Mouse (Mus musculus) liver, embryonic 15.5 days (tissue): ENCODE measurements at regions not wholly inside any gene's neighbourhood (a gene's known extent, or its start where the extent isn't known, plus 50 kb on each side); places are given as distances from the start of the nearest gene placed in this dataset.

Experiments used
- ATAC-seq: fragments of 200-750 bp; cut with Nextera tagmentation; 2 replicates; pipeline ENCODE4 v1.8.0; 2017; ENCODE audit warnings: moderate number of reproducible peaks, mild to moderate bottlenecking, moderate library complexity; ENCODE audit not compliant: insufficient read depth
- H3K27ac ChIP-seq: fragments of 300-500 bp; sonication (generic); replicated peaks from 2 replicates; pipeline ENCODE4 v1.5.1; 2015; ENCODE audit warnings: mild to moderate bottlenecking, inconsistent platforms
- H3K27me3 ChIP-seq: fragments of 300-500 bp; sonication (generic); 2 replicates; pipeline ENCODE4 v1.6.1; 2015; ENCODE audit warnings: mild to moderate bottlenecking, inconsistent platforms
- H3K36me3 ChIP-seq: fragments of 300-500 bp; sonication (generic); replicated peaks from 2 replicates; pipeline ENCODE4 v1.6.1; 2015; ENCODE audit warnings: moderate library complexity, mild to moderate bottlenecking, inconsistent platforms
- H3K4me1 ChIP-seq: fragments of 300-500 bp; sonication (generic); replicated peaks from 2 replicates; pipeline ENCODE4 v1.6.1; 2015; ENCODE audit warnings: inconsistent platforms
- H3K4me2 ChIP-seq: fragments of 300-500 bp; sonication (generic); 2 replicates; pipeline ENCODE4 v1.6.1; 2015; ENCODE audit warnings: moderate library complexity, mild to moderate bottlenecking, inconsistent platforms
- H3K4me3 ChIP-seq: fragments of 300-500 bp; sonication (generic); replicated peaks from 2 replicates; pipeline ENCODE4 v1.5.1; 2015; ENCODE audit warnings: mild to moderate bottlenecking, inconsistent platforms
- H3K9ac ChIP-seq: fragments of 300-500 bp; sonication (generic); 2 replicates; pipeline ENCODE4 v1.6.1; 2015; ENCODE audit warnings: moderate library complexity, mild to moderate bottlenecking, inconsistent platforms
- H3K9me3 ChIP-seq: fragments of 300-500 bp; sonication (generic); replicated peaks from 2 replicates; pipeline ENCODE4 v1.6.1; 2016; ENCODE audit warnings: inconsistent platforms
- whole genome bisulfite sequencing: fragments of 180-500 bp; shearing (Covaris S2); methylation state at CpG from one replicate; pipeline ENCODE4 v1.1.7; 2015; ENCODE audit warnings: mixed read lengths; ENCODE audit not compliant: insufficient replicate concordance; 5-methylcytosine and 5-hydroxymethylcytosine counted together

DNA sequence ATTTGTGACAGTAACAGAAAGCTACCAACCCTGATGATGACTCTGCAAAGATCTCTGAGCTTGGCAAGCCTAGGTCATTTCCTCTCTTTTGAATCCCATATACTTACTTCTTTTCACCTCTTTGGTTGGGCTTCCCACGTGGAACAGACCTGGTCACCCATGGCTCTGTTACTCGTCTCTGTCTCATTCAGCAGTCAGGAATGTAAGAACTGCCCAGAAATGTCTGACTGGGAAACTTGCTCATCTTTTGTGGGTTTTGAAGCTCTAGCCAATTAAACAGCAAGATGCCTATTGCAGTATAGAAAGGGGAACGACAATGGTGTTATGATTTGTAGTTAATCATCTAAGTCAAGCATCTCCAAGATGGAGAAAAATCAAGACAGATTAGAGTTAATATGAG lies 136.2 kb upstream of the Tgfbr2 start:
- Histone ChIP-seq H3K27ac (no peak overlapping the region), H3K9ac (no peak overlapping the region), H3K4me2 (no peak overlapping the region), H3K27me3 (no peaks in the 10 kb centered on the region), H3K4me3 (no peak overlapping the region), H3K9me3 (no peaks in the 10 kb centered on the region), H3K36me3 (no peaks in the 10 kb centered on the region), H3K4me1 (no peaks in the 10 kb centered on the region)
- WGBS = 52% methylated on average over 3 of the region's 3 CpGs
- ATAC-seq = no peak

DNA sequence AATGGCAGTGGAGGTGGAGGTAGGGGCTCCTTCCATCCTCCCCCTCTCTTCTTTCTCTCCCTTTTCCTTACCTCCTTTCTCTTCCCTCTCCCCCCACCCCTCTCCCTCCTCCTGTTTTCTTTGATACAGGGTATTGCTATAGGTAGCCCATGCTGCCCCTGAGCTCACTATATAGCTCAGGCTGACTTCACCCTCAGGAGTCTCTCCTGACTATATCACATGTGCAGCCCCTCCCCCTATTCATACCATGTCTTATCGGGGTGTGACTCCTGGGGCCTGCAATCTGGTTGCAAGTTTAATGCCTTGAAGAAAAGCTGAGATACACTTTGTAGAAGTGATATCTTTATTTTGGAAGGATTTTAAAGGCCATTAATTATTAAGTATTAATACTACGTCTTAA lies 126.4 kb upstream of the Tgfbr2 start:
- Histone ChIP-seq H3K36me3 (no peaks in the 10 kb centered on the region), H3K4me2 (no peak overlapping the region), H3K9me3 (no peaks in the 10 kb centered on the region), H3K27me3 (no peaks in the 10 kb centered on the region), H3K27ac (no peak overlapping the region), H3K4me1 (no peaks in the 10 kb centered on the region), H3K9ac (no peak overlapping the region), H3K4me3 (no peak overlapping the region)
- ATAC-seq = no peak
- 63% methylated on average over 2 of the region's 2 CpGs for WGBS

DNA sequence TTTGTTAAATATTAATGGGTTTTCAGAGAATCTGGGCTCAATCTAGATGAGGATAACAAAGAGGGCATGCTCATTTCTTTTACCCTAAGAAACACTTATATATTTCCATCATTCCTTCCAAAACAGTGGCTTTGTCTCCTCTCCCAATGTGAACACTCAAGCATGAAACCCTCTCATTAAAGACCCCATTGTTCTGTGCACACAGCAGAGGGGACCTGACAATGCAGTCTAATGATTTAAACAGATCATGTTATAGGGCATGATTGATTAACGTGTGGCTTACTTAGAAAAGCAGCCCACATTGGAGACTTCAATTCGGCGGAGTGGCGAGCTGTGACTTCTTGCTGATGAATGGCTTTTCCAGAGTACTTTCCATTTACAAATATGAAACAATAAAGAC lies 123.6 kb upstream of the Tgfbr2 start:
- H3K27ac ChIP-seq = no peak overlapping the region
- no peak for ATAC-seq
- no peak overlapping the region for H3K4me3 ChIP-seq
- H3K4me2 ChIP-seq = no peak overlapping the region
- H3K9me3 ChIP-seq = no peaks in the 10 kb centered on the region
- H3K27me3 ChIP-seq = no peaks in the 10 kb centered on the region
- no peak overlapping the region for H3K9ac ChIP-seq
- H3K36me3 ChIP-seq = no peaks in the 10 kb centered on the region
- H3K4me1 ChIP-seq = no peaks in the 10 kb centered on the region
- WGBS = 75% methylated on average over 4 of the region's 4 CpGs

DNA sequence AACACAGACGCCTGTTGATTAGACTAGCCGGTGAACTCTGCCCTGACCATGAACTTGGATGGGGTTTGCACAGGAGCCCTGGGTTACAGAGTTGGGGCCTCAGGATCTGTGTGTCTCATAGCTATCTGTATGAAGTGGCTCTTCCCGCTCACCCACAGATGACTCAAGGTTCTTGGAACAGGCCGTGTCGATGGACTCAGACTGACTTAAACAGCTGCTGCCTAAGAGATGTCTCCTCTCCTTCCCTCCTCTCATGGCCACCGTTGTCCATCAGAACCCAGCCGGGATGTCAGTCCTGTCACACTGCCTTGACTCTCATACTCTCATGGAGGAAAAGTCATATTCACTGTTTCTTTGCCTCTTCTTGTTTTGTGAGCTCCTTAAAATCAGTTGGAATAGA lies 121.2 kb upstream of the Tgfbr2 start:
- Histone ChIP-seq H3K4me2 (no peak overlapping the region), H3K36me3 (no peaks in the 10 kb centered on the region), H3K27me3 (no peaks in the 10 kb centered on the region), H3K9ac (no peak overlapping the region), H3K4me3 (no peak overlapping the region), H3K9me3 (no peaks in the 10 kb centered on the region), H3K27ac (no peak overlapping the region), H3K4me1 (no peaks in the 10 kb centered on the region)
- WGBS = 59% methylated on average over 7 of the region's 7 CpGs
- no peak for ATAC-seq

DNA sequence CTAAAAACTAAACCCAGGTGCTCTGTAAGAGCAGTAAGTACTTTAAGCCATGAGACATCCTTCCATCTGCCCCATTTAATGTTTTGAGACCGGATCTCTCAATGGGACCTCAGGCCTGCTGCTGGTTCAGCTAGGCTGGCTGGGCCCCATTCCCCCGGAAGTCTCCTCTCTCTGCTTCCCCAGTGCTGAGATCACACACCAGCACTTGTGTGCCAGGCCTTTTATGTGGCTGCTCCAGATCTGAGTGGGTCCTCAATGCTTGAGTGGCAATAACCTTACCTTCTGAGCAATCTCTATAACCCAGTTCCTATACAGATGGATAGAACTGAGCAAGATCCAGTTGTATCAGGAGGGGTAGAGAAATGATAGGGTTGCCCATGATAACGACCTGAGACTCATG lies 118.9 kb upstream of the Tgfbr2 start:
- Histone ChIP-seq H3K27me3 (no peaks in the 10 kb centered on the region), H3K9me3 (no peaks in the 10 kb centered on the region), H3K4me2 (no peak overlapping the region), H3K27ac (no peak overlapping the region), H3K4me3 (no peak overlapping the region), H3K9ac (no peak overlapping the region), H3K4me1 (no peaks in the 10 kb centered on the region), H3K36me3 (no peaks in the 10 kb centered on the region)
- no peak for ATAC-seq
- WGBS = 47% methylated on average over 3 of the region's 3 CpGs

DNA sequence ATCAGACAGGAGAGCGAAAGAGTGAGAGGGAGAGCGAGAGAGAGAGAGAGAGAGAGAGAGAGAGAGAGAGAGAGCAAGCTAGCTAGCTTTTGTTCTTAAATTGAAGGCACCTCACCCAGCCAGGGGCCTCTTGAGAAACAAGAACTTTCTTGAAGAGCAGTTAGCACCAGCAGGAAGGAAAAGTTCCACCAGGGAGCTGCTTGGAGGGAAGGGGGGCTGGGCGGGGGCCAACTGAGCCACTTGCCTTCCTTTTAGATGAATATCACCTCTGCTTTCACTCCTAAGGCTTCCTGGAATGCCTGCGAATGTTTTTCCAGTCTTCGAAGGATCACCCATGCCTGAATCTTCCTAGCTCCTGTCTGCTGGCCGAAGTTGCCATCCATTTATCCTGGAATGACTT lies 118.0 kb upstream of the Tgfbr2 start:
- 30% methylated on average over 6 of the region's 6 CpGs for WGBS
- no peaks in the 10 kb centered on the region for H3K9me3 ChIP-seq
- no peaks in the 10 kb centered on the region for H3K36me3 ChIP-seq
- H3K4me1 ChIP-seq = no peaks in the 10 kb centered on the region
- H3K4me2 ChIP-seq = no peak overlapping the region
- H3K27ac ChIP-seq = no peak overlapping the region
- H3K27me3 ChIP-seq = no peaks in the 10 kb centered on the region
- H3K4me3 ChIP-seq = no peak overlapping the region
- no peak for ATAC-seq
- no peak overlapping the region for H3K9ac ChIP-seq

DNA sequence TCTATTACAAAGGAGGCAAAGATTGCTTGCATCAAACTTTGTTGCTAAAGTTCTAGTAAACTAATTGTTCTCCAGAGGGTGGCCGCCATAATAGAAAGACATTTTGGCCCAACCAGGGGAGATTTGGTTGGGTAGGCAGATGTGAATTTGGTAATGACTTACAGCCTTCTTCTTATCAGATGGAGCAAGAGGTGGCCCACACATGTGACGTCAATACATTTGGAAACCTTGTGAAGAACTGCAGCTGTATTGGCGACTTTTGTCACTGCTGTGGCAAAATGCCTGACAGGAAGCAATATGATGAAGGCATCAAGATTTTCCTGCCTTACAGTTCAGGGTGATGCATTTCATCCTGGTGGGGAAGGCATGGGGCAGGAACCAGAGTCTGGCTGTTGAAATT lies 116.5 kb upstream of the Tgfbr2 start:
- no peaks in the 10 kb centered on the region for H3K27me3 ChIP-seq
- no peak overlapping the region for H3K9ac ChIP-seq
- no peaks in the 10 kb centered on the region for H3K36me3 ChIP-seq
- no peaks in the 10 kb centered on the region for H3K9me3 ChIP-seq
- no peak overlapping the region for H3K27ac ChIP-seq
- WGBS = 55% methylated on average over 3 of the region's 3 CpGs
- H3K4me1 ChIP-seq = no peaks in the 10 kb centered on the region
- no peak overlapping the region for H3K4me2 ChIP-seq
- no peak for ATAC-seq
- H3K4me3 ChIP-seq = no peak overlapping the region

DNA sequence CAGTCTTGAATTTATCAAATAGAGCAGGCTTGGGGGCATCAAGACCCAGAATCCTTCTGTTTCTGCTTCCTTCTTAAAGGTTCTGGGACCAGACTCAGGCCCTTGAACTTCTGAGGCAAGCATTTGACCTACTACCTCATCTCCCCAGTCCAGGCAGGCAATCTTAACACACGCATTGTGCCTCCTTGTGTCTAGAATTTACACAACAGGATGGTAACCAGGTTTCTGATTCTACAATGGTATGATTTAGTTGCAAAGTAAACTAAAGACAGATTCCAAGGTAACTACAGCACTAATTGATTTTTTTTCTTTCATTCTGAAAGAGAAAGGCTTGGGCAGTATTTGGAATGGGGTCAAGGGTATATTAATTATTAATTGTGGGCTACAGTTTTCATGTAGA lies 115.7 kb upstream of the Tgfbr2 start:
- Histone ChIP-seq H3K4me2 (no peak overlapping the region), H3K36me3 (no peaks in the 10 kb centered on the region), H3K9me3 (no peaks in the 10 kb centered on the region), H3K27ac (no peak overlapping the region), H3K4me3 (no peak overlapping the region), H3K27me3 (no peaks in the 10 kb centered on the region), H3K9ac (no peak overlapping the region), H3K4me1 (no peaks in the 10 kb centered on the region)
- ATAC-seq = no peak
- WGBS = 52% methylated on average over 1 of the region's 1 CpGs

DNA sequence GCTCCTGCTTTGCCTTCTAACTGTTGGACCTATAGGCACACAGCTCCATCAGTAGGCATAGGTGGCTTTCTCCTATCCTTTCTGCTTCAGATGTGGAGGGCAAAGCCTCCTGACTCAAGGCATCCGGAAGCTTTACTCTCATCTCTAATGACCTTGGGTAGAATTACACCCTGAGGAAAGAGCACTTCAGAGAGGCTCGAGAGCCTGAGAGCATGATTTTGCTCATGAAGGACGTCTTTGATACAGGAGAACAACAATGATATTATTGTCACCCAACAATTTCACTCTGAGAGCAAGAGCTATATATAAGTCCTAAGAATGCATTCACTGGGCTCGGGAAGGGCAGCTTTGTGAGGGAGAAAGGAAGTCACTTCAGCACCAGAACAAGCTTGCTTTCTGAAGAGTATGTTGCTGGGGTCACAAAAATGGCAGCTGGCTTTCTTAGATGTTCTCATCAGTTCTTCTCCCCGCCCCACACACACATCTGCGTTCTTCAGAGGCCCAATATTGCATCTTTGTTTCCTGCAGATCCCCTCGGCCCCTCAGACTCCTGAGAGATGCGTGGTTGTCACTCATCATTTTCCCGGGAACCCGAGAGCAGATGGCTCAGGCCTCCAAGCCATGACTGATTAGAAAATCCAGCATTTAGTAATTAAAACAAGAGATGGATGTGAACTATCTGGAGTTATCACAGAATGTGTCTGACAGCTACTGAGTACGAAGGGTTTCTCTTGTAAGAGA lies 110.7 kb upstream of the Tgfbr2 start:
- Histone ChIP-seq H3K4me2 (no peak overlapping the region), H3K9me3 (no peaks in the 10 kb centered on the region), H3K36me3 (no peaks in the 10 kb centered on the region), H3K4me3 (no peak overlapping the region), H3K4me1 (no peaks in the 10 kb centered on the region), H3K9ac (no peak overlapping the region), H3K27me3 (no peaks in the 10 kb centered on the region), H3K27ac (no peak overlapping the region)
- WGBS = 61% methylated on average over 11 of the region's 11 CpGs
- no peak for ATAC-seq

DNA sequence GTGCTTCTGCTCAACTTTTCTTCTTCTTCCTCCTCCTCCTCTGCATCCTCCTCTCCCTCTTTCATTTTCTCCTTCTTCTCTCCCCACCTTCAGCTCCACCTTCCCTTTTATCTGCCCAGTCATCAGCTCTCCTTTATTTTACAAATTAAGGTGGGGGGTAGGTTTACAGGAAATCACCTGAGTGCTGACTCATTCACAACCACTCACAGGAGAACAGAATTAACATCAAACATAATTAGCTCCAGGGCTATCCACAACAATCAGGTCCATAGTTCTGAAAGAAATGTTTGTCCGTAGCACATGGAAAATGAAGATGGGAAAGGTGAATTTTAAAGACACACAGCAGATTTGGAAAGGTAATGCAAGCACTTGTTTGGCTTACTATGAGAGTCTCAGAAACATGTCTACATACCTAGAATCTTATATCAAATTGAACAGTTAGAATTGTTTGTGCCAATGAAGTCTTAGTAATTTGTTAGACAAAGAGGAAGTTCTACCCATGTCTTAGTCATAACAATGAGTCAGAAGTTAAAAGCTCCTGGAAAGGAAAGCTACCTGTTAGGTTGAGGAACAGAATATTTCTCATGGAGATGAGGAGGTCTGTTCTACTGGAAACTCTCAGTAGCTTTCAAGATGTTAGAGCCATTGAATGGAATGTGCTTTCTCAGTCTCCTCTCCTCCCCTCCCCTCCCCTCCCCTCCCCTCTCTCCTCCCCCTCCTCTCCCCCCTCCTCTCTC lies 108.8 kb upstream of the Tgfbr2 start:
- 68% methylated on average over 1 of the region's 1 CpGs for WGBS
- ATAC-seq = no peak
- Histone ChIP-seq H3K27ac (no peak overlapping the region), H3K4me2 (no peak overlapping the region), H3K9ac (no peak overlapping the region), H3K27me3 (no peaks in the 10 kb centered on the region), H3K36me3 (no peaks in the 10 kb centered on the region), H3K4me3 (no peak overlapping the region), H3K9me3 (no peaks in the 10 kb centered on the region), H3K4me1 (no peaks in the 10 kb centered on the region)

DNA sequence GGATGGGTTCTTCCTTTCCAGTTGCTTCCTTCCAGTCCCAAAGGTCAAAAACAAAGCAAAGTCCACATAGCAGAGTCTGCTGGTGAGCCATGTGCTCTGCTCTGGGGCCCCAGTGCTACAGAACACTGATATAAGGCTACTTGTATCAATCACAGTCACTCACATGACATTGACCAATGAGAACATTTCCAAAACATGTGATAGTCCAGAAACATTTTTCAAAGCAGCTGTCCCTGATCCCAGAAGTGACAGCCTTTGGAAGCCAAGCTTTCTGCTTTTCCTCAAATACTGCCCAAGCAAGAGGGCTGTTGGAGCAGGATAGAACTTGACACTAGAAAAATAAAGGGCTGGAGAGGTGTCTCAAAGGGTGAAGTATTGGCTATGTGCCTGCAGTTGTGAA lies 106.5 kb upstream of the Tgfbr2 start:
- Histone ChIP-seq H3K9me3 (no peaks in the 10 kb centered on the region), H3K4me1 (no peaks in the 10 kb centered on the region), H3K36me3 (no peaks in the 10 kb centered on the region), H3K27me3 (no peaks in the 10 kb centered on the region), H3K9ac (no peak overlapping the region), H3K4me3 (no peak overlapping the region), H3K27ac (no peak overlapping the region), H3K4me2 (no peak overlapping the region)
- no peak for ATAC-seq

DNA sequence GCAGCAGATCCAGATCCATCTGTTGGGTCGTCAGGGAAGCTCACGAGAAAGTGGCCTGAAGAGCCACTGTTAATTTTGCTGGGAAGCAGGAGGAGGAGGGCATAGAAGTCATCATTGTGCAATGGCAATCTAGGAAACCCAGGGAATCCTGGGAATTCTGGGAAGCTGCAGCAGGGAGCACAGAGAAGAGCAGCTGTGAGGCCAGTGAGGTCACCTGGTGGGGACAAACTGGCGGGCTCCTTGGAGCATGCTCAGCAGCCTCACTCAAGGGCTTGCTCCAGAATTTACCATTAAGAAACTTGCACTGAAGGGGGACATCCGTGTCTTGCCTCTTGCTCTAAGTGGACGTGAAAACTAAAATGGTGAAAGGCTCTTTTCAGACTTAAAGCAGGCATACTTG lies 105.0 kb upstream of the Tgfbr2 start:
- no peak overlapping the region for H3K27ac ChIP-seq
- no peak overlapping the region for H3K9ac ChIP-seq
- H3K9me3 ChIP-seq = no peaks in the 10 kb centered on the region
- no peaks in the 10 kb centered on the region for H3K4me1 ChIP-seq
- no peak for ATAC-seq
- no peak overlapping the region for H3K4me3 ChIP-seq
- no peaks in the 10 kb centered on the region for H3K27me3 ChIP-seq
- WGBS = 65% methylated on average over 5 of the region's 5 CpGs
- no peak overlapping the region for H3K4me2 ChIP-seq
- no peaks in the 10 kb centered on the region for H3K36me3 ChIP-seq
